Mouse (Mus musculus) CH12F3 (cell line): Measurements from ENCODE around the gene Sarm1.

ENCODE experiments used
- in situ Hi-C: fragments of 300-500 bp; cut with MboI; formaldehyde crosslinking; loops from 2 replicates; pipeline ENCODE4 v1.14.3; 2020; ENCODE audit warnings: low sequenced_read_pairs

The Sarm1 gene

GRCm38 (mm10) chr11:78425572-78425971 is 72.0 kb downstream of the Sarm1 start:
- in situ Hi-C loops, result no loop called here

- in situ Hi-C loops, result no loop called here
Measured at GRCm38 (mm10) chr11:78424352-78424751, 73.2 kb downstream of the Sarm1 start.
